Mouse (Mus musculus): ENCODE measurements around the gene Evc. TPM values are rescaled to one million over a fixed set of nuclear protein-coding genes. Genes with fewer than 3 reads are reported as not detected.

The Evc gene
- 9.1 and 13.2 TPM in 2 replicates for polyA plus RNA-seq (2011; ENCODE audit: insufficient read depth, insufficient read length, low read depth, missing spikeins)

DNA sequence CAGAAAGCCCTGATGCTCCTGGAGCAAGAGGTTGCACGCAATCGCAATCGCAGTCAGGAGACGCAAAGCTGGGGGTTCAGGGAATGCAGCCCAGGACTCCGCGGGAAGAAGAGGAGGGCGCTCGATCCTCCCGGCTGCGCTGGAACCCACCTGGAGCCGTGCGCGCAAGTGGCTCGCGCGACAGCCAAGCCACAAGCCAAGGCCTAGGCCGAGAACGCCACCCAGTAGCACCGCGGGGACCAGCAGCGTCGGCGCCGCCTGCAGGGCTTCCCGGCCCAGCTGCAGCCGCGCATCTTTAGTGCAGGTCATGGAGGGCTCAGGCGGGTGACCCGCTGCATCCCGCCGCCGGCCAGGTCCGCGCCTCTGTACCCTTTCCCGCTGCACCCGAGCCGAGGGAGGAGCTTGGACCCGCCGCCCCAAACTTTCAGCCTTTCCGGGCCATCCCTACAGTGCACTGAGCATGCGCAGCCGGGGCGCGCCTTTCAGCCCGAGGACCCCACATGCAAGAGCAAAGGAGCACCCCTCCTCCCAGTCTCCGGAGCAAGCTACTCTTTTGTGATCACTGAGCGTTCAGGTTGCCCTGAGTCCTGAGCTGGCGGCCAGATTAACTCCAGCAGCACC is at the start of gene Evc:
Evc (minus strand) TSS at position 410 of the 621 bp plus-strand sequence.
- Histone ChIP-seq H3K36me3 (ENCODE audit: control insufficient read depth, insufficient read depth, low read length, poor library complexity, severe bottlenecking) (no peaks in the 10 kb centered on the region), H3K9ac (ENCODE audit: low read depth, poor library complexity, severe bottlenecking) (peak within 1 kb of the TSS; percentile 68), H3K27me3 (ENCODE audit: control insufficient read depth, insufficient read depth, low read length, poor library complexity, severe bottlenecking) (no peaks in the 10 kb centered on the region), H3K27ac (ENCODE audit: insufficient read depth, low read length) (no peak within 1 kb of the TSS), H3K9me3 (replicated peaks; ENCODE audit: control insufficient read depth, insufficient read depth, low read length, poor library complexity, severe bottlenecking) (no peaks in the 10 kb centered on the region), H3K4me1 (ENCODE audit: control insufficient read depth, insufficient read depth, low read length) (no peaks in the 10 kb centered on the region), H3K4me3 (ENCODE audit: low read depth, low read length) (peak within 1 kb of the TSS; percentile 69)
- no peak for TF ChIP-seq POLR2A (IDR thresholded peaks at IDR 0.05; ENCODE audit: insufficient read depth, low read length)
- no peak for TF ChIP-seq CTCF (IDR thresholded peaks at IDR 0.05; ENCODE audit: low read depth, low read length)
- TF ChIP-seq EP300 (IDR thresholded peaks at IDR 0.05; ENCODE audit: insufficient read depth, low read depth, low read length), result no peak

DNA sequence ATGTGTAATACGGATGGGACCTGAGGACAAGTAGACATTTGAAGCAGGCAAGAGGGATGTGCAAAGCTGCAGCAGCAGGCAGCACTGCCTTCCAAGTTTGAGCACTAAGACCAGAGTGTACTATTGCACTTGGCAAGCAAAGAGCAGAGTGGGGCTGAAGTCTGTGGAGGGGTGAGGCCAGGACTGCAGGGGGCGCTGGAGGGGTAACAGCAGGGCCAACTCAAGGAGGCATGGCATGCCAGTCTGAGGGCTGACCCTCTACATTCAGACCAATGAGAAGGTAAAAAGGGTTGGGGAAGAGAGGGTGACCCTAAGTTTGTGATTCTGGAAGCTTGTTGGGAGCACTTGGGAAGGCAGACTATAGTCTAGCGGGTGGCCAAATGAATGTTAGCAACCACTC is 46.9 kb upstream of the Evc start:
- TF ChIP-seq EP300 (IDR thresholded peaks at IDR 0.05; ENCODE audit: insufficient read depth, low read depth, low read length), result no peak
- TF ChIP-seq CTCF (IDR thresholded peaks at IDR 0.05; ENCODE audit: low read depth, low read length), result peak; percentile 31
- no peaks in the 10 kb centered on the region for H3K36me3 ChIP-seq (ENCODE audit: control insufficient read depth, insufficient read depth, low read length, poor library complexity, severe bottlenecking)
- H3K27ac ChIP-seq (ENCODE audit: insufficient read depth, low read length), result no peak overlapping the region
- no peaks in the 10 kb centered on the region for H3K27me3 ChIP-seq (ENCODE audit: control insufficient read depth, insufficient read depth, low read length, poor library complexity, severe bottlenecking)
- H3K9me3 ChIP-seq (replicated peaks; ENCODE audit: control insufficient read depth, insufficient read depth, low read length, poor library complexity, severe bottlenecking), result no peaks in the 10 kb centered on the region
- H3K9ac ChIP-seq (ENCODE audit: low read depth, poor library complexity, severe bottlenecking), result no peak overlapping the region
- H3K4me3 ChIP-seq (ENCODE audit: low read depth, low read length), result no peak overlapping the region
- no peaks in the 10 kb centered on the region for H3K4me1 ChIP-seq (ENCODE audit: control insufficient read depth, insufficient read depth, low read length)

DNA sequence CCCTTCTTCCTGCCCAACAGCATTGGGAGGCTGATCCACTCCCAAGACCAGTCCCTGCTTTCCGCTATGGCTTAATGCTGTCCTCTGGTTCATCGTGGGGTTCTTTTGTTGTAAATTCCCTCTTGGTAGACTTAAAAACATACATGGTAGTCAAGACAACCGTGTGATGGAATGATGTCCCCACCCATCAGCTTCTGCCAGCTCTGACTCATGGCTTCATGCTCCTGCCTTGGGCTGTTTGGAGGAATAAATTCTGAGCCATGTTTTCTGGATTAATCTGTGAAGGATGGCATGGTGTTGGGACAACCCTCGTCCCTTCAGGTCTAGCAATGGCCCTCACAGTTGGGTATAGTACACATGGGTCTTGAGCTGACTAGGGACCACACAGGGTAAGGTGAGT is 43.9 kb upstream of the Evc start:
- Histone ChIP-seq H3K4me1 (ENCODE audit: control insufficient read depth, insufficient read depth, low read length) (no peaks in the 10 kb centered on the region), H3K27ac (ENCODE audit: insufficient read depth, low read length) (no peak overlapping the region), H3K9me3 (replicated peaks; ENCODE audit: control insufficient read depth, insufficient read depth, low read length, poor library complexity, severe bottlenecking) (no peaks in the 10 kb centered on the region), H3K9ac (ENCODE audit: low read depth, poor library complexity, severe bottlenecking) (no peak overlapping the region), H3K36me3 (ENCODE audit: control insufficient read depth, insufficient read depth, low read length, poor library complexity, severe bottlenecking) (no peaks in the 10 kb centered on the region), H3K27me3 (ENCODE audit: control insufficient read depth, insufficient read depth, low read length, poor library complexity, severe bottlenecking) (no peaks in the 10 kb centered on the region), H3K4me3 (ENCODE audit: low read depth, low read length) (no peak overlapping the region)
- no peak for TF ChIP-seq EP300 (IDR thresholded peaks at IDR 0.05; ENCODE audit: insufficient read depth, low read depth, low read length)
- TF ChIP-seq CTCF (IDR thresholded peaks at IDR 0.05; ENCODE audit: low read depth, low read length), result no peak
- no peak for TF ChIP-seq POLR2A (IDR thresholded peaks at IDR 0.05; ENCODE audit: insufficient read depth, low read length)

DNA sequence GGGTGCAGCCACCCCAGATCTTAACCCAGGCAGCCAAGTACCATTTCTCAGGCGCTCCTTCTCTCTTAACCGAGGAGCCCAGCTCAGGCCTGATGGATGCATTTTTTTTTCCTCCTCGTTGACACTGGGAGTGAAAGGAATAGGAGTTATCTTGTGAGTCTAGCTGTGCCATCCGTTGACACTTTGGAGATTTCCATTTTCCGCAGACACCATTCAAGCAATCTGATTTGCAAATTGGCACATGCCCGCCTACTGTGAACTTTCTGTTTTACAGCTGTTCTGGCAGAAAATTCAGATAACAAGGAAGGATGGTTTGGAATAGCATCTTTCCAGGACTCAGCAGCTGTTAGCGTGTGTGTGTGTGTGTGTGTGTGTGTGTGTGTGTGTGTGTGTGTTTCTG is 40.7 kb upstream of the Evc start:
- TF ChIP-seq POLR2A (IDR thresholded peaks at IDR 0.05; ENCODE audit: insufficient read depth, low read length) (no peak), EP300 (IDR thresholded peaks at IDR 0.05; ENCODE audit: insufficient read depth, low read depth, low read length) (no peak), CTCF (IDR thresholded peaks at IDR 0.05; ENCODE audit: low read depth, low read length) (no peak)
- 0 out of 2 replicates have a peak, but pooled peaks cover 2% of the 10 kb centered on the region for H3K36me3 ChIP-seq (ENCODE audit: control insufficient read depth, insufficient read depth, low read length, poor library complexity, severe bottlenecking)
- no peak overlapping the region for H3K27ac ChIP-seq (ENCODE audit: insufficient read depth, low read length)

DNA sequence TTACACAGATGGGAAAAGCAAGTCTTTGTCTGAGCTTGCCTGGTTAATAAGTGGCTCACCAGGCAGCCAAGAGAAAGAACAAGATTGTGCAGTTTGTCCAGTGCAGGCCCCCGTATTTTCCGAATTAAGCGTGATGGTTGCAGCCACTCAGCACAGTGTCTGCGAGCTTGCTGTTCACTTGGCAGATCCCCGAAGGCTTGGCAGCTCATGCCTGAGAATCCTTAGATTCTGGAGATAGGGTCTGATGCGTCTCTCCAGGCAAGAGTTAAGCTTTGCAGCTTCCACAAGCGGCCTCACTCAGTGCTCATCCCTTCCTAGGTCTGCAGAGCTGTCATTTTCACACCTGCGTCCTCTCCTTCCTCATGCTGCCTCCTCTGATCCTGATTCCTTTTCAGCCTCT is 32.1 kb upstream of the Evc start:
- H3K4me1 ChIP-seq (ENCODE audit: control insufficient read depth, insufficient read depth, low read length), result no peaks in the 10 kb centered on the region
- peaks cover 3% of the 10 kb centered on the region; the same call in 1 of the 2 replicates for H3K36me3 ChIP-seq (ENCODE audit: control insufficient read depth, insufficient read depth, low read length, poor library complexity, severe bottlenecking)
- H3K4me3 ChIP-seq (ENCODE audit: low read depth, low read length), result no peak overlapping the region
- TF ChIP-seq POLR2A (IDR thresholded peaks at IDR 0.05; ENCODE audit: insufficient read depth, low read length) (no peak), EP300 (IDR thresholded peaks at IDR 0.05; ENCODE audit: insufficient read depth, low read depth, low read length) (no peak)
- no peak overlapping the region for H3K27ac ChIP-seq (ENCODE audit: insufficient read depth, low read length)
- H3K9ac ChIP-seq (ENCODE audit: low read depth, poor library complexity, severe bottlenecking), result no peak overlapping the region
- no peaks in the 10 kb centered on the region for H3K9me3 ChIP-seq (replicated peaks; ENCODE audit: control insufficient read depth, insufficient read depth, low read length, poor library complexity, severe bottlenecking)
- H3K27me3 ChIP-seq (ENCODE audit: control insufficient read depth, insufficient read depth, low read length, poor library complexity, severe bottlenecking), result no peaks in the 10 kb centered on the region

More for the DNA sequence above, 40.7 kb upstream of the Evc start:
- Histone ChIP-seq H3K9ac (ENCODE audit: low read depth, poor library complexity, severe bottlenecking) (no peak overlapping the region), H3K27me3 (ENCODE audit: control insufficient read depth, insufficient read depth, low read length, poor library complexity, severe bottlenecking) (no peaks in the 10 kb centered on the region), H3K4me1 (ENCODE audit: control insufficient read depth, insufficient read depth, low read length) (no peaks in the 10 kb centered on the region), H3K4me3 (ENCODE audit: low read depth, low read length) (no peak overlapping the region), H3K9me3 (replicated peaks; ENCODE audit: control insufficient read depth, insufficient read depth, low read length, poor library complexity, severe bottlenecking) (no peaks in the 10 kb centered on the region)

DNA sequence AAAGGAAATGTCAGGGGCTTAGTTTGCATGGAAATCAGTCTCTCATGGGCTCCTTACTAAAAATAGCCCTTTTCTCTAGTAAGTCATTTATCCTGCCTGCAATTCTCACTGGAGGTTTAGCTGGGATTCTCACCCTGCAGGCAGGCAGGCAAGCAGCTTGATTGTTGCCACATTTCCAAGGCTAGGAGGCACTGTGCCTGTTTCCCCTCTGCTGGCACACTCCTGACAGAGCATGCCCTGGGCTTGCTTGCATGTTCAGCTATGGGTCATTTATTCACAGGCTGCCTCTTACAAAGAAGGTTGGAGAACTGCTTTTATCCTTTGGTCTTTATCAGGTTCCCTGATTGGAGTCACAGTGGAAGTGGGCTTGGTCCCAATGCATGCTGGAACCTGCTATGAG is 29.1 kb upstream of the Evc start:
- H3K27me3 ChIP-seq (ENCODE audit: control insufficient read depth, insufficient read depth, low read length, poor library complexity, severe bottlenecking), result no peaks in the 10 kb centered on the region
- H3K9ac ChIP-seq (ENCODE audit: low read depth, poor library complexity, severe bottlenecking), result no peak overlapping the region
- no peak overlapping the region for H3K27ac ChIP-seq (ENCODE audit: insufficient read depth, low read length)
- no peaks in the 10 kb centered on the region for H3K36me3 ChIP-seq (ENCODE audit: control insufficient read depth, insufficient read depth, low read length, poor library complexity, severe bottlenecking)
- no peaks in the 10 kb centered on the region for H3K4me1 ChIP-seq (ENCODE audit: control insufficient read depth, insufficient read depth, low read length)
- TF ChIP-seq CTCF (IDR thresholded peaks at IDR 0.05; ENCODE audit: low read depth, low read length), result no peak
- no peak for TF ChIP-seq EP300 (IDR thresholded peaks at IDR 0.05; ENCODE audit: insufficient read depth, low read depth, low read length)
- TF ChIP-seq POLR2A (IDR thresholded peaks at IDR 0.05; ENCODE audit: insufficient read depth, low read length), result no peak
- H3K4me3 ChIP-seq (ENCODE audit: low read depth, low read length), result no peak overlapping the region
- H3K9me3 ChIP-seq (replicated peaks; ENCODE audit: control insufficient read depth, insufficient read depth, low read length, poor library complexity, severe bottlenecking), result no peaks in the 10 kb centered on the region

Measured in ES-Bruce4 (cell line).